ENCODE assay signal across 9 mouse cellular contexts in genomic region chr16:19760074-19760473, GRCm38 (mm10). TPM values are rescaled to one million over a fixed set of nuclear protein-coding genes. Genes with fewer than 3 reads are reported as not detected.
DNase-seq lines count a peak whose midpoint lies in the region; ATAC-seq and TF ChIP-seq lines count a peak whose summit lies in the region.
"Had no signal": no experiment of that assay in that cellular context is flagged by ENCODE, and none has a peak within 500 bp of the region (broad histone marks: within the 10 kb centered on the region; RNA-seq: fewer than 3 reads in every experiment).

TSS of gene B3gnt5 (plus strand) at chr16:19760208.

- peak within 1 kb of the TSS; percentile 77 for H3K4me2 ChIP-seq in lung, embryonic 14.5 days
- H3K4me2 ChIP-seq in neural tube, embryonic 14.5 days (ENCODE audit: low read depth, low read length) = peak within 1 kb of the TSS; percentile 79

- no peaks in the 10 kb centered on the region for H3K9me3 ChIP-seq in lung, embryonic 14.5 days (ENCODE audit: low read depth, low read length)
- H3K9me3 ChIP-seq in neural tube, embryonic 14.5 days (ENCODE audit: control insufficient read depth, low read length) = no peaks in the 10 kb centered on the region

- DNase-seq in cerebellum, postnatal 10 days = peak; percentile 54 to 65
- DNase-seq in cerebellum, adult 9-11 months = no peak
- DNase-seq in embryo, embryonic 10 days (ENCODE audit: low spot score) = peak; percentile 90
- peak; percentile 4 for DNase-seq in heart, adult 8-10 months (ENCODE audit: low spot score)
- DNase-seq in kidney, adult 11 months = peak; percentile 5
- peak; percentile 93 for DNase-seq in lung, embryonic 14.5 days
- peak; percentile 4 for DNase-seq in urinary bladder, postnatal 25 days (ENCODE audit: low spot score)

- H3K9ac ChIP-seq in lung, embryonic 14.5 days = peak within 1 kb of the TSS; percentile 86
- peak within 1 kb of the TSS; percentile 95 for H3K9ac ChIP-seq in neural tube, embryonic 14.5 days (replicated peaks; ENCODE audit: low read depth, low read length)

- peak within 1 kb of the TSS; percentile 67 for H3K4me3 ChIP-seq in lung, embryonic 14.5 days (ENCODE audit: low read depth, low read length)
- peak within 1 kb of the TSS; percentile 82 for H3K4me3 ChIP-seq in neural tube, embryonic 14.5 days (ENCODE audit: low read depth, low read length)

- no peak for TF ChIP-seq CTCF in lung, embryonic 14.5 days (IDR thresholded peaks at IDR 0.05; ENCODE audit: low read depth)

- H3K27me3 ChIP-seq in lung, embryonic 14.5 days (ENCODE audit: insufficient read depth, low read length) = no peaks in the 10 kb centered on the region
- H3K27me3 ChIP-seq in neural tube, embryonic 14.5 days (ENCODE audit: control insufficient read depth, insufficient read depth, low read length) = no peaks in the 10 kb centered on the region

- peak; percentile 99 for ATAC-seq in lung, embryonic 14.5 days (ENCODE audit: insufficient read depth)
- ATAC-seq in neural tube, embryonic 14.5 days (ENCODE audit: low read depth) = peak; percentile 95

- H3K27ac ChIP-seq in lung, embryonic 14.5 days (ENCODE audit: low read depth) = peak within 1 kb of the TSS; percentile 89
- H3K27ac ChIP-seq in neural tube, embryonic 14.5 days (ENCODE audit: low read depth, low read length) = peak within 1 kb of the TSS; percentile 86

- H3K4me1 ChIP-seq in lung, embryonic 14.5 days (ENCODE audit: insufficient read depth) = no peaks in the 10 kb centered on the region
- peaks cover 14% of the 10 kb centered on the region for H3K4me1 ChIP-seq in neural tube, embryonic 14.5 days (ENCODE audit: control insufficient read depth, insufficient read depth, low read length)

- peaks cover 9% of the 10 kb centered on the region for H3K36me3 ChIP-seq in lung, embryonic 14.5 days (ENCODE audit: insufficient read depth)
- peaks cover 2% of the 10 kb centered on the region; the same call in 1 of the 2 replicates for H3K36me3 ChIP-seq in neural tube, embryonic 14.5 days (ENCODE audit: control insufficient read depth, insufficient read depth, low read length)

- WGBS in lung, embryonic 14.5 days = 0% methylated on average over 15 of the region's 15 CpGs
- WGBS in neural tube, embryonic 14.5 days = under 1% methylated on average over 15 of the region's 15 CpGs

RNA-seq across cellular contexts. Expression of gene B3gnt5, which starts in this region (rescaled TPM):
- total RNA-seq in heart, adult 8-10 months (2022) = under 1 TPM; 0.22 to 0.88 (median 0.57) TPM
- polyA plus RNA-seq in lung, embryonic 14.5 days (2014; fragmentation: Nextera tagmentation; extraction: Ambion mirVana) = 26.1 and 28.6 TPM in 2 replicates
- 51.5 TPM in 2 replicates for polyA plus RNA-seq in neural tube, embryonic 14.5 days (2014; fragmentation: Nextera tagmentation; extraction: Ambion mirVana)
- total RNA-seq: MEL had no signal

Comparison
In these comparisons a context has a peak if more than half of its experiments do, and no peak if none do; other contexts are left out.
1. Peak in DNase-seq in heart, adult 8-10 months; RNA of the gene not detected or under 1 TPM.